Mouse (Mus musculus): ENCODE measurements around the gene Bsg. TPM values are rescaled to one million over a fixed set of nuclear protein-coding genes. Genes with fewer than 3 reads are reported as not detected.
A peak's percentile ranks its signal among the peaks of the same experiment; 100 is the strongest.

Bsg gene
- total RNA-seq, 2 experiments from 2014 or later, result 593 to 646 TPM

GRCm38 (mm10) chr10:79680606-79681495 is 23.4 kb upstream of the Bsg start:
- intact Hi-C loops (cut with DNase I), result loop anchor here (1.0 kb wide), 1 partner anchor 12 kb away; the partner anchor contains the start of gene Tpgs1

GRCm38 (mm10) chr10:79681591-79682245 is 22.6 kb upstream of the Bsg start, which contains the start of gene Cdc34:
Cdc34 (plus strand) TSS chr10:79682195.
- intact Hi-C loops (cut with DNase I), result loop anchor here (1.0 kb wide), 1 partner anchor 12 kb away; the partner anchor contains the start of gene Tpgs1
- DNase-seq (ENCODE audit: low spot score in 2 of 2), result peak; percentile 100

More at GRCm38 (mm10) chr10:79680606-79681495, 23.4 kb upstream of the Bsg start:
- DNase-seq (ENCODE audit: low spot score in 2 of 2), result no peak

- no peak for DNase-seq (ENCODE audit: low spot score in 2 of 2)
- intact Hi-C loops (cut with DNase I), result no loop called here
Measured at GRCm38 (mm10) chr10:79682551-79682915, 21.8 kb upstream of the Bsg start.

- DNase-seq (ENCODE audit: low spot score in 2 of 2), result no peak
- intact Hi-C loops (cut with DNase I), result no loop called here
Measured at GRCm38 (mm10) chr10:79682916-79683582, 21.2 kb upstream of the Bsg start.

- no peak for DNase-seq (ENCODE audit: low spot score in 2 of 2)
- intact Hi-C loops (cut with DNase I), result no loop called here
Measured at GRCm38 (mm10) chr10:79683726-79684640, 20.3 kb upstream of the Bsg start.

- no peak for DNase-seq (ENCODE audit: low spot score in 2 of 2)
- intact Hi-C loops (cut with DNase I), result no loop called here
Measured at GRCm38 (mm10) chr10:79684770-79685600, 19.3 kb upstream of the Bsg start.

GRCm38 (mm10) chr10:79686219-79686618 is 18.1 kb upstream of the Bsg start:
- no peak for DNase-seq (ENCODE audit: low spot score in 2 of 2)
- intact Hi-C loops (cut with DNase I), result no loop called here

- intact Hi-C loops (cut with DNase I), result no loop called here
- no peak for DNase-seq (ENCODE audit: low spot score in 2 of 2)
Measured at GRCm38 (mm10) chr10:79686691-79687090, 17.6 kb upstream of the Bsg start.

- DNase-seq (ENCODE audit: low spot score in 2 of 2), result no peak
- intact Hi-C loops (cut with DNase I), result no loop called here
Measured at GRCm38 (mm10) chr10:79687513-79687912, 16.8 kb upstream of the Bsg start.

- intact Hi-C loops (cut with DNase I), result no loop called here
- no peak for DNase-seq (ENCODE audit: low spot score in 2 of 2)
Measured at GRCm38 (mm10) chr10:79688720-79689119, 15.6 kb upstream of the Bsg start, which contains the start of gene Gzmm. Gzmm (plus strand) TSS chr10:79689020.

GRCm38 (mm10) chr10:79689178-79689577 is 15.1 kb upstream of the Bsg start:
- DNase-seq (ENCODE audit: low spot score in 2 of 2), result no peak
- intact Hi-C loops (cut with DNase I), result no loop called here

- intact Hi-C loops (cut with DNase I), result no loop called here
- no peak for DNase-seq (ENCODE audit: low spot score in 2 of 2)
Measured at GRCm38 (mm10) chr10:79691986-79692548, 12.2 kb upstream of the Bsg start.

- no peak for DNase-seq (ENCODE audit: low spot score in 2 of 2)
- intact Hi-C loops (cut with DNase I), result no loop called here
Measured at GRCm38 (mm10) chr10:79693580-79694378, 10.5 kb upstream of the Bsg start.

GRCm38 (mm10) chr10:79694379-79694655 is 10.0 kb upstream of the Bsg start:
- intact Hi-C loops (cut with DNase I), result no loop called here
- DNase-seq (ENCODE audit: low spot score in 2 of 2), result no peak

GRCm38 (mm10) chr10:79695231-79696128 is 8.8 kb upstream of the Bsg start:
- peak in 1 of 2 experiments; percentile 54 for DNase-seq (ENCODE audit: low spot score in 2 of 2)
- intact Hi-C loops (cut with DNase I), result no loop called here

GRCm38 (mm10) chr10:79696129-79696651 is 8.1 kb upstream of the Bsg start:
- intact Hi-C loops (cut with DNase I), result no loop called here
- DNase-seq (ENCODE audit: low spot score in 2 of 2), result no peak

All from left cerebral cortex, postnatal 36 days (tissue).